Mouse (Mus musculus): Measurements from ENCODE around the gene Nab1. TPM values are rescaled to one million over a fixed set of nuclear protein-coding genes. Genes with fewer than 3 reads are reported as not detected.
"Not testable (repeated sequence)": the region's sequence is repeated elsewhere in the genome, so short reads cannot be mapped to it uniquely, and the experiment has no call there.

The Nab1 gene
- 10 to 100 TPM; 24.8 to 25.7 TPM for total RNA-seq (2021)
- long read RNA-seq, experiment 1, transcript Nab1-201 (8 exons, 3,874 nt): major isoform, 46 of 63 reads
- long read RNA-seq, experiment 1, partial matches to known transcripts: 5 of 63 reads
- long read RNA-seq, experiment 1, other reads (novel, unspliced or antisense): 12 of 63 reads
- long read RNA-seq, experiment 2, transcript Nab1-201 (8 exons, 3,874 nt): major isoform, 40 of 51 reads
- long read RNA-seq, experiment 2, partial matches to known transcripts: 2 of 51 reads
- long read RNA-seq, experiment 2, other reads (novel, unspliced or antisense): 9 of 51 reads

DNA sequence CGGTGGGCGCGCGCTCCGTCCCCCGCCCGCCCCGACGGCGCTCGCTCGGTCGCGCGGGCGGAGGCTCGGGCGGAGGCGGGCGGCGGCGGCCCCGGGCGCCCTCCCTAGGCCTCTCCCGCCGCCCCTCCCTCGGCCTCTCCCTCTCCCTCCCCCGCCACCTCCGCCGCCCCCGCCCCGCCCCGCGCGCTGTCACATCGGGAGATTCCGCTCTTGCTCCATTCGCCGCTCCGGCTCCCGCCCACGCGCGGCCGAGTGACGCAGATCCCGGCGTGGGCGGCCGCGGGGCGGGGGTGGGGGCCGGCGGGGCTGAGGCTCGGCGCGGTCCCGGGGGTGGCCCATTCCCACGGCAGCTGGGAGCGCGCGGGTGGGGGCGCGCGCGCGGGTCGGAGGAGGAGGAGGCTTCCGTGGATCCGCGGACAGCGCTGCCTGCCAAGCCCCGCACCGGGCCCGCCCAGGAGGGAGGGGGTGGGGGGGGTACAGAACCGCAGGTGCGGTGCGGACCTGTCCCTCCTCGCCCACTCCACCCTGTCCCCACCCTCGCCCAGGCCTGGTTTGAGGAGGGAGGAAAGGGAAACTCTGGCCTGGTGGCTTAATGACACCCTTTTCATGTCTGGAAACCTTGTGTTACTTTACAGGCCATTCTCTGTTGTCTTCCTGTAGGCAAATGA, at the start of gene Nab1:
Gene Nab1, minus strand, starts transcription at position 366 of the 668 bp plus-strand sequence.
- intact Hi-C loops (cut with DNase I): loop anchor here (10.0 kb wide), 1 partner anchor 254 kb away; no protein-coding TSS in a partner anchor
- peak; percentile 85 to 90 for DNase-seq

DNA sequence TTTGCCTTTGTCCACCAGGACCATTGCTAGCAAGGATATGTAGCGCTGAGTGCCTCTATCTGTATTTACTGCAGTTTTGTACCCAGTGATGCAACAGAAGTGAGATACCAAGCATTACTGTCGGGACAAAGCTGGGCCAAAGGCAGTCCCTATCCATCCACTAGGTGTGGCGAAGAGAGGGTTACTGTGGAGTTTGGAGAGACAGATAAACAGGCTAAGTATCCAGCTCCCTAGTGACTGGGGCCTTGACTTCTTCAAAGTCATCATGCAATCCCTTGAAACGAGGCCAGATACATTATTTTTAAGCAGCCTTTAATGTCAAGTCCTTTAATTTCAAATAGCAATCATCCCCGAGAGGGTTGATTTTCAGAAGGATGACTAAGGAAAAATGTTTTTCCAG, 47.0 kb upstream of the Nab1 start:
- intact Hi-C loops (cut with DNase I): no loop called here

DNA sequence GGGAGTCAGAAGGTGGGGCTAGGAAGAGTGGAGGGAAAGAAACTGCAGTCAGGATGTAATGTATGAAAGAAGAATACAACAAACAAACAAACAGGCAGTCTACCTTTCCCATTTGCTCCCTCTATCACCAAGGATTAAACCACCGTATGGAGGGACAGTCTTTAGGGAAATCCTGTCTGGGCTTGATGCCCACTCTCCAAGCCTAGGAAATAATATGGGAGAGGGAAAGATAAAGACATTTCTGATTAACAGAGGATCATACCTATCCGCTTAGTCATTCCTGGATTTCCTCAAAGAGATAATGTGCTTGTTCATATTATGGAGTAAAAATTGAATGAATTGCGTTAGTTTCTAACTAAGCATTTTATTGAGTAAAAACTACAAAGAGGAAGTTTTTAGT, 46.3 kb upstream of the Nab1 start:
- intact Hi-C loops (cut with DNase I): no loop called here
- no peak for DNase-seq

More for the DNA sequence above, 47.0 kb upstream of the Nab1 start:
- DNase-seq: no peak

DNA sequence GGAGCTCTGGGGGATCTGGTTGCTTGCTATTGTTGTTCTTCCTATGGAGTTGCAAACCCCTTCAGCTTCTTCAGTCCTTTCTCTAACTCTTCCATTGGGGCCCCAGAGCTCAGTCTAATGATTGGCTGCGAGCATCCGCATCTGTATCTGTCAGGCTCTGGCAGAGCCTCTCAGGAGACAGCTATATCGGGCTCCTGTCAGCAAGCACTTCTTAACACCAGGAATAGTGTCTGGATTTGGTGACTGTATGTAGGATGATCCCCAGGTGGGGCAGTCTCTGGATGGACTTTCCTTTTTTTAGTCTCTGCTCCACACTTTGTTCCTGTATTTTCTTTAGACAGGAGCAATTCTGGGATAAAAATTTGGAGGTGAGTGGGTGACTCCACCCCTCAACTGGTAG, 39.6 kb upstream of the Nab1 start:
- intact Hi-C loops (cut with DNase I); DNase-seq: not testable (repeated sequence)

DNA sequence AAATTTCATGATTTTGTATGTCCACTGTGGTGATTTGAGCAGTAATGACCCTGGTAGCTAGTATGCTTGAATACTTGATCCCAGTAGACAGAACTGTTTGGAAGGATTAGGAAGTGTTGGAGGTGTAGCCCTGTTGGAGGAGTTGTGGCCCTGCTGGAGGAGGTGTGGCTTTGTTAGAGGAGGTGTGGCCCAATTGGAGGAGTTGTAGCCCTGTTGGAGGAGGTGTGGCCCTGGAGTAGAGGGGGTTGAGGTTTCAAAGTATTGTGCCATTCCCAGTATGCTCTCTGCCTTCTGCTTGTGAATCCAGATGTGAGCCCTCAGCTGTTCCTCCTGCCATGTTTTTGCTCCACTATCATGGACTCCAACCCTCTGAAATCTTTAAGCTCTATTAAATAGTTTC, 29.5 kb upstream of the Nab1 start:
- DNase-seq: no peak
- intact Hi-C loops (cut with DNase I): no loop called here

DNA sequence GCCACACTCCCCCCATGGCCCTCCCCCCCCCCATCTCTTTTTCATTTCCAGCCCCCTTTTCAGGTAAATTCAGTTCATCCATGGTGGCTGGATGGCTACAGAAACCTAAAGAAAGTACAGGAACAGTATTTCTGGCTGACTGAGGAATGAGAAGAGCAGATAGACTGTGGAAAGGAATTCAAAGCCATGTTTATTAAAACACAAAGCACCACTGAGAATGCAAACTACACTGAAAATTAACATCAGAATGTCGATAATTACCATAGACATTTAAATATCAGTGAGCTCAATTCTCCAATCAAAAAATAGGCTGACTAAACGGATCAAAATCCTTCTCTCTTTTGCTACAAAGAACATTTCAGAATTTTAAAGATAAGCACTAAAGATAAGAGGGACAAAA, 27.2 kb upstream of the Nab1 start:
- intact Hi-C loops (cut with DNase I): no loop called here
- DNase-seq: no peak

DNA sequence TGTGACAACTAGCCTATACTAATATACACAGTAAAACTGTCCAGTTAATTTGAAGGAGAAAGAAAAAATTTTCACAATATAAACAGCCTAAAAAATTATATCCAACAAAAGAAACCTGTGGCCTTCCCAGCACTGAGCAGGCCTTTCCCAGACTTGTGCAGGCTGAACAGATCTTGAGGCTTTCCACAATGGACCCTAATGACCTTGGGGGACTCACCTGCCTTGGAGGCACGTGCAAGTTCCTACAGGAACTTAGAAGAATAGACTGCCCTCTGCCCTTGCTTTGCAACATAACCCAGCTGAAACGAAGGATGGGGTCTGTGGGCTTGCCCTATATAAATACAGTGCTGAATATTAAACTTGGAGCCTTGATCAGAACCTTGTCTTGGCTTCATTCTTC, 26.8 kb upstream of the Nab1 start:
- intact Hi-C loops (cut with DNase I): no loop called here
- DNase-seq: no peak

DNA sequence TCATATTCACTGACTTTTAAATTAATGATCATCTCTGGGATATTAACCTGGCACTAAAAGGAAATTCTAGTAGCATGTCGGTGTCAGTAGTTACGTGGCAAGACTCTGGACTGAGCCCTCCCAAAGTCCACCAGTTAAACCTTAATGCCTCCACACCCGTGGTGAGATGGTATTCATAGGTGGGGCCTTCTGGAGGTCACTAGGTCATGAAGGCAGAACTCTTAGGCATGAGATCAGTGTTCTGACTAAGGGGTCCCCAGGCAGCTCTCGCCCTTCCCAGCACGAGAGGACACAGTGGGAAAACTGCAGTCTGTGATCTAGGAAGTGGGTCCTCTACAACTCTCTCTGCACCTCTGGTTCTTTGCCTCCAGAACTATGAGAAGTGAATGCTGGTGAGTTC, 24.2 kb upstream of the Nab1 start:
- DNase-seq: no peak
- intact Hi-C loops (cut with DNase I): no loop called here

DNA sequence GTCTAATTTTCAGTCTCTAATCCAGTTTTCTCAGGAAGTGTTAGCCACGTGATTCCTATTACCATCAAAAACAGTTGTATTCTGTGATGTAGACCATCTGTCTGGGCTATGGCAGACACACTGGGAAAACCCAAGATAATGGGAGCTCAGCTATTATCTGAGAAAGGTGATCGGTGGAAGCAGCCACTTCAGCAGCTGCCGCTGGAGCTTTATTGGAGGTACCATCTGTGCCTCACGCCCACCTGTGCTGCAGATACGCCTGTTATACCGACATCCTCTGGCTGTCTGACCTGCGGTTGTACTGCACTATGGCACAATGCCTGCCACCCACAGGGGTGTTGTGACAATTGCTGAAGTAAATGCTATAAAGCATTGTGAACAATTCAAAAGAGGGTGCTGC, 23.7 kb upstream of the Nab1 start:
- no peak for DNase-seq
- intact Hi-C loops (cut with DNase I): no loop called here

DNA sequence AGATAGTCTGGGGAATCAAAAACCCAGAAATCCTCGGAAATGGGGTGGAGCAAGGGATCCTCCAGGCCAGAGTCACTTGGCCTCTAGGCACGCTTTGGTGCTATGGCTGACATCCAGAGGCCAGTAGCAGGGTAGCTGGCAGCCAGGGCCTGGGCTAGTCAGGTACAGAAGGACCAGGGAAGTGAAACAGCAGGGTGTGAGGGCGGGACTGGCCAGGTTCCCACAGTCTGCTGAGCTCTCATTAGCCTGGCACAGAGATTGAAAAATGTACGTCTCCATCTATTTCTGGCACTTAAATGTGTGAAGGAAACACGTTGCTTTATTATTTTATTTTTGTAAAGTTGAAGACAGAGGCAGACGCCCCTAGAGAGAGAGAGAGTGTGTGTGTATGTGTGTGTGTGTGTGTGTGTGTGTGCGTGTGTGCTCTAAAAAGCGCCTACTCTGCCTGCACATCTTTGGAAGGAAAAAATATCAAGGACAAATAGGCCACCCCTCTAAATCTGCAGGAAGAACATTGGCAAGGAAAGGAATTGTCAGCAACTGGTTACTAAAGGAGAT, 21.0 kb upstream of the Nab1 start:
- intact Hi-C loops (cut with DNase I): no loop called here
- no peak for DNase-seq

DNA sequence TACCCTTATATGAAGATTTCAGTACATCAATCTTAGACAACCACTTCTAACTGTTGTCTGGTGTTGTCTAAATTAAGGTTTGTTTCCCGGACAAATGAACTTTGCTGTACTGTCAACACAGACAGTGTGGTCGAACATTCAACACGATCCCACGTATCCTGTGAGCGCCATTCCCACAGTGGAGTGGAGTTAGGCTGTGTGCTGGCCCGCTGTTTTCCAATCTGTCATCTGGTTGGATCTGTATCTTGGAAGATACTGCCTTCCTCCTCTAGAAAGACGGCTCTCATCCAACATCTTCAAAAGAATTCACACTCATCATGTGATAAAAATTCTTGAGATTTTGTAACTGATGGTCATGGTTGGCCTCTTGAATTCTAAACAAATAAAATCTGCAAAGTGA, 19.7 kb upstream of the Nab1 start:
- intact Hi-C loops (cut with DNase I): no loop called here
- no peak for DNase-seq

DNA sequence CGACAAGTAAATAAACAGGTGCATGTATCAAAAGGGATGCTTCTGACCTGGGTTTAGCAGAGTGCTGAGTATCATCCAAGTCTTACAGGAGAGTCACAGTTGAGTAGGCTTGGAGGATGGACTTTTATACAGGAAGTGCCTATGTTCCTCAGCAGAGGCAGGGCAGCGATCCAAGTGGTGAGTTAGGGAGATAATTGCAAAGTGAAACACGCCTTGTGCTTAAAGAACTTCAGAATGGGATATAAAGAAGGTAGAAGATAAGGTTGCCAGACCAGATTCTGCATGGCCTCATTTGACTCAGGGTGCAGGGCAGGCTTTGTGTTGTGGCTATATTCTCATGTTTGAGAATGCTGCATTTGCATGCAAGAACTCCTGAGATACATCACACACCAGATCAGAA, 14.8 kb upstream of the Nab1 start:
- intact Hi-C loops (cut with DNase I): no loop called here
- DNase-seq: no peak

DNA sequence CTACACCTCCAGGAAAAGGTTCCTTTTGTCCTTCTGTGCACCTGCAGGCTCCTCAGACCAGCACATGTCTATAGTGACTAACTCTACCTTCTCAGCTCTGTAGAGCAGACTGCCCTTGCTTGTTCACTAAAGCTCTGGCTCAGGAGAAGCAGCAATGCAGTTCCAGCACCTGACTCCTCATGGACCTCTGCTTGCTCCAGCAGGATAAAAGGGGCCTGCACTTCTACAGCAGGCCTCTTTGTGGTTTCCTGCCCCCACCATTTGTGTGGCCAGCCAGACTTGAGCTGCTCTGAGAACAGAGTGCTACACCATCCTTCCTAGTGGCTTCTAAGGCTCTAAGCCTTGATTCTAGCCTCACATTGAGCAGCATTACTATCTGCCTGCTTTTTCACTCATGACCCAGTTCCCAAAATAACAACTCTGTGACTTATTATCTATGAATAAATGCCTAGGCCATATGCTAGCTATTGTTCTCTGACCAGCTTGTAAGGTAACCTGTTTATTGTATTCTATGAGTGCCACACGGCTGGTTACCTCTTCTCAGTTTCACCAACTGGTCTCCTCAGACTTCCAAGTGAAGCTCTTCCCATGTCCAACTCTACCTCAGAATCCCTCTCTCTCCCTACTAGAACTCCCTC, 11.4 kb upstream of the Nab1 start:
- intact Hi-C loops (cut with DNase I): no loop called here
- DNase-seq: no peak

DNA sequence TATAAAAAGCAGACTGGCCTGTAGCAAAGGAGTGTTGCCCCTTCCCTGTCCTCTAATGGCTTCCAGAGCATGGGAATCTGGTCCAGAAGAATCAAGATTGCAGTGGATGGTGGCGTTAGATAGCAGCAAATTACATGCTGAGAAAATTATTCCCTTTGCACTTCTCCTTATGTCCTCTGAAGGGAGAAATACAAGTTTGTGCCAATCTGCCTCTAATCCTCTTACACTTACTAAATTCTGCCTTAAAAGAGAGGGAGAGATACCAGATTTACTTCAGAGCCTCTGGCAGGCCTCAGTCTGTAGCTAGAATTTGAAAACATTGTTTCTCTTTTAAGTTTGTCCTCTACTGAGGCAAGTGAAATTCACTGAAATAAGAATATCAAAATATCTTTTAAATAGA, 5.7 kb upstream of the Nab1 start:
- intact Hi-C loops (cut with DNase I): loop anchor here (10.0 kb wide), 1 partner anchor 249 kb away; no protein-coding TSS in a partner anchor

DNA sequence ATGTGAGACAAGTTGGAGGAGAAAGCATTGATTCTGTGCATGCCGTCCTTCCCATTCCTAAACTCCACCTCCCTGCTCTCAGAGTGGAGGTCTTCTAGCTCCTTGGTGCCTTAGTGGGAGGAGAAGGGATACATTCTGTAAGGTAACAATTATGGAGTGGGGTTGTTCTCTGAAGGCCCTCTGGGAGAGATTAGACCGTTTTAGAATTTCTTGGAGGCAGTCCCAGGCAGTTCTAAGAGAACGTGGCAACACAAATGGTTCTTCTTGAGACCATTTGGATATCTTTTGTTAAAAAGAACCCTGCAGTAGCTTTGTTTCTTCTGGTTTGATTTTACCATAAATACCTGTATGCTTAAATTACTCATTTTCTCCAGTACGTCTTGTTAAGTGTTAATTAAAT, 1.8 kb upstream of the Nab1 start:
- no peak for DNase-seq
- intact Hi-C loops (cut with DNase I): loop anchor here (2.0 to 10.0 kb wide), 2 partner anchors 129 to 253 kb away; partner anchors contain the start of gene Nemp2

More for the DNA sequence above, 5.7 kb upstream of the Nab1 start:
- no peak for DNase-seq

DNA sequence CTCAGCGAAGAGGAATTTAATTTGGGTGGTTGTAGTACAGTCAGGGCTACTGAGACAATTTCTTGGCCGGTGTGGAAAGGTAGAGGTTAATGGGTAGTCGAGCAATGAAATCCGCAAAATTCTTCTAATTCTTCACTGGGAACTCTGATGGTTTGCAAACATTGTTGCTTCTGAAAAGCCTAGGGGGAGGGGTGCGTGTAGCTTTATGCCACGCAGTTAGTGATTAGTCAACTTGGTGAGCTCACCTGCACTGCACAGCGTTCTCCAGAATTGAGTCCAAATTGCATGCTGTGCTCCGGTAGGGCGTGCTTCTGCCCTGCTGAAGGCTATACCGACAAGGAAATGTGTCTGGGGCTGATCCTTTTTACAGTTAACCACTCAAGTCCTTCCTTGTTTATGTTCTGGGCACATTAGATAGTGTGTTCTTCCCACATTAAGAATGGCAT, 1.2 kb upstream of the Nab1 start:
- intact Hi-C loops (cut with DNase I): loop anchor here (2.0 to 10.0 kb wide), 2 partner anchors 129 to 253 kb away; partner anchors contain the start of gene Nemp2
- no peak for DNase-seq

DNA sequence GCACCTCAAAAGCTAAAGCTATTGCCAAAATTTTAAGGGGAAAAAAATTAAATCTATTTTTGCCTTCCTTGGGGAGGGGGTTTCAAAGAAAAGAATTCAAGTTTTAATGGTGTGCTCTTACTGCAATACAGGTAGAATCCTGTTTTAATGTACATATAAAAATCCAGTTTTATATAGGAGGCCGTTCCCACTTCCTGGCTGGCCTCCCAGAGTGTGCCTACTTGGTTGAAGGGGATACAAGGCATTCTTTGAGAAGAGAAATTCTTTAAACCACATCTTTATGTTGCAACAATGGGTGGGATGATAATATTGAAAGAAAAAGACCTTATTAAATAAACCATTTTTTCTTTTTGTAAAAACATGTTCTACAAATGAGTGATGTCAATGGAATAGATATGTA, 611 bp upstream of the Nab1 start:
- no peak for DNase-seq
- intact Hi-C loops (cut with DNase I): loop anchor here (10.0 kb wide), 1 partner anchor 254 kb away; no protein-coding TSS in a partner anchor

DNA sequence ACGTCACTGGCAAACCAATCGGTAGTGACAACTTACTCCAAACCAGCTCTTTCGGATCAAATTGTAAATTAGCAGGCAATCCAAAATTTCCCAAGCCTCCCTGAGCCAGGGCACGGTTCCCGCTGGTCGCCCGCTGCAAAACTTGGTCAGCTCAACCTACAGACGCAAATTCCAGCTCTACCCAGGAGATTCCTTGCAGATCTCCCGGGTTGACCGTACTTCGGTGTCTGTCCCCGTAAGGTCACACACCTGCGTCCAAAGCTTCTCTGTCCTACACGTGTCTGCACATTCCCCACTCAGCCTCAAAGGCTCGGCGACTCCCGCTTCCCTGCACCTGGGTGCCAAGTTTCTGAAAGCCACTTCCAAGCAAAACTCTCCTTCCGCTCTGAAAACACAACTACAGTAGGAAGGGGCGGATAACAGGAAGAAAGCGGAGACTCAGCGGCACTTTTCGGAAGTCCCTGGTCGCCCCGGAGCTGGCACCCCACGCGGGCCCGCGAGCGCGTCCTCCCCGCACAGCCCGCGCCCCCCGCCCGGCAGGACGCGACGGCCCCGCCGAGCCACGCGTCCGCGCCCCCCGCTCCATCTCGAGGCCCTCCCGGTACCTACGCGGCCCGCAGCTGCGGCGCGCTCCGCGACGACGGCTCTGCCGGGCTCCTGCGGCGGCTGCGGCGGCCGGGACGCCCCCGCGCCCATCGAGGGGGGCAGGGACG, 722 bp downstream of the Nab1 start:
- peak in 1 of 2 experiments; percentile 61 for DNase-seq
- intact Hi-C loops (cut with DNase I): loop anchor here (10.0 kb wide), 1 partner anchor 255 kb away; no protein-coding TSS in a partner anchor

DNA sequence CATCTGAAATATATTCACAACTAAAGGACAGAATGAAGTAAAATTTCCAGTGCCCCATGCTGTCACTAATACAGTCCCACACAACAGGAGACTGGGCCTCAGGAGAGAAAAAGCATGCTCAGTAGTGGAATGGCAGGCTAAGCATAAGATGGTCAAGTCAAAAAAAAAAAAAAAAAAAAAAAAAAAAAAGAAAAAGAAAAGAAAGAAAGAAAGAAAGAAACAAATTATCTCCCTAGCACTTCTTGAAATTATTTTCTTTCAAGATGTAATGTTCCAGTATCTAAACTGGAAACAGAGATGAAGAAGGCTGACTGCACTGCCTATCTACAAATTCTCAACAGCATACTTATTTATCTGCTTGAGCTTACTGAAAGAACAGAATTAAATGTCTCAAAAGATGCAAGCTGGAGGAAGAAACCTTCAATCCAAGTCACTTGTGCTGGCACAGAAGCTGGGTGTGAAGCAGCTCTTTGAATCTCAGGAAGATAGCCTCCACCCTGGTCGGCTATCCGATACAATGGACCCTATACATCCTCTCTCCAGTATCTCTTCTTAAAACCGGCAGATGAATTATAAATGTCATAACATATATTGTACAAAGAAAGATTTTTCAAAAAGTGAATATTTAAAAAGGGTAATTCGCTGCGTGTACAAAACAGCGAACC, 1.6 kb downstream of the Nab1 start:
- intact Hi-C loops (cut with DNase I): no loop called here
- DNase-seq: no peak

Measured in heart, postnatal 14 days (tissue).